In the genomic region with DNA sequence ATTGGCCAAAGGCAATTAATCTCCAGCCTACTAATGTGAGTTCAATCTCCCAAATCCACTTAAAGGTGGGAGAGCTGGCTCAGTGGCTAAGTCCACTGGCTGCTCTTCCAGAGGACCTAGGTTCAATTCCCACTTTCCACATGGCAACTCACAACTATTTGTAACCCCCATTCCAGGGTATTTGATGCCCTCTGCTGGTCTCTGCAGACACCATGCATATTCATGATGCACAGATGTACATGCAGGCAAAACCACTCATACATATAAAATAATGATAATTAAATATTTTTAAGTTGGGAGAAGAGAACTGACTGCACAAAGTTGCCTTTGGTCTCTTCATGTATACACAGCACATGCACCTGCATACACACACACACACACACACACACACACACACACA, we compare ENCODE assay signal across 26 mouse cellular contexts.
DNase-seq lines count a peak whose midpoint lies in the region; ATAC-seq and TF ChIP-seq lines count a peak whose summit lies in the region.
"Had no signal": no experiment of that assay in that cellular context is flagged by ENCODE, and none has a peak within 500 bp of the region (broad histone marks: within the 10 kb centered on the region; RNA-seq: fewer than 3 reads in every experiment).

No protein-coding gene starts in this region.

- no peak overlapping the region for H3K27ac ChIP-seq in MEL (ENCODE audit: control insufficient read depth, low read depth, low read length)
- H3K27ac ChIP-seq in hindbrain, embryonic 14.5 days, result no peak overlapping the region
- H3K27ac ChIP-seq: embryonic facial prominence, embryonic 13.5 days; embryonic facial prominence, embryonic 15.5 days; forebrain, embryonic 10.5 days; forebrain, embryonic 12.5 days had no signal

- no peaks in the 10 kb centered on the region for H3K27me3 ChIP-seq in MEL (ENCODE audit: control insufficient read depth in 1 of 2, insufficient read depth in 2 of 2, low read length in 2 of 2)
- no peaks in the 10 kb centered on the region for H3K27me3 ChIP-seq in hindbrain, embryonic 14.5 days (ENCODE audit: control insufficient read depth, insufficient read depth, low read length)
- H3K27me3 ChIP-seq: embryonic facial prominence, embryonic 13.5 days; embryonic facial prominence, embryonic 15.5 days; forebrain, embryonic 12.5 days had no signal

- H3K9ac ChIP-seq in MEL (ENCODE audit: control insufficient read depth, low read depth, low read length, poor library complexity, severe bottlenecking), result no peak overlapping the region
- no peak overlapping the region for H3K9ac ChIP-seq in hindbrain, embryonic 14.5 days
- H3K9ac ChIP-seq: embryonic facial prominence, embryonic 13.5 days; embryonic facial prominence, embryonic 15.5 days; forebrain, embryonic 12.5 days had no signal

- H3K9me3 ChIP-seq in MEL (replicated peaks; ENCODE audit: insufficient read depth, low read length), result no peaks in the 10 kb centered on the region
- no peaks in the 10 kb centered on the region; the same call in 1 of the 2 replicates for H3K9me3 ChIP-seq in hindbrain, embryonic 14.5 days (ENCODE audit: control insufficient read depth, low read length)
- H3K9me3 ChIP-seq: embryonic facial prominence, embryonic 13.5 days; embryonic facial prominence, embryonic 15.5 days; forebrain, embryonic 12.5 days; G1E had no signal

- TF ChIP-seq EP300 in MEL (IDR thresholded peaks at IDR 0.05; ENCODE audit: low read depth in 1 of 2, low read length in 2 of 2), result no peak

- TF ChIP-seq POLR2A in MEL (IDR thresholded peaks at IDR 0.05; ENCODE audit: control insufficient read depth in 1 of 2, insufficient read depth in 1 of 2, low read depth in 1 of 2, low read length in 2 of 2, poor library complexity in 1 of 2), result no peak

- ATAC-seq in hindbrain, embryonic 14.5 days (ENCODE audit: low FRiP score), result no peak
- ATAC-seq: activated CD4-positive, CD25-positive, alpha-beta regulatory T cell, adult 4 months; CD4-positive, CD25-positive, alpha-beta regulatory T cell, adult 4 months; forebrain, embryonic 14.5 days; forebrain, embryonic 16.5 days had no signal

- intact Hi-C loops in gastrocnemius, postnatal 14 days (cut with DNase I; ENCODE audit: low total_unique reads), result no loop called here

- H3K79me2 ChIP-seq in MEL (ENCODE audit: control insufficient read depth, insufficient read depth, low read length, poor library complexity), result no peaks in the 10 kb centered on the region

- H3K4me3 ChIP-seq in MEL (ENCODE audit: control insufficient read depth in 1 of 2, insufficient read depth in 1 of 2, low read depth in 2 of 2, low read length in 2 of 2), result no peak overlapping the region
- H3K4me3 ChIP-seq in hindbrain, embryonic 14.5 days (replicated peaks; ENCODE audit: low read length), result no peak overlapping the region
- H3K4me3 ChIP-seq: embryonic facial prominence, embryonic 13.5 days; embryonic facial prominence, embryonic 15.5 days; erythroblast, embryonic 14.5 days; forebrain, embryonic 10.5 days; forebrain, embryonic 12.5 days had no signal

- DNase-seq in MEL (ENCODE audit: low read depth, low spot score), result no peak
- peak; percentile 17 for DNase-seq in R1 (ENCODE audit: low read depth, low spot score)
- DNase-seq in gastrocnemius, postnatal 14 days, result no peak
- no peak for DNase-seq in hindbrain, embryonic 14.5 days (ENCODE audit: low spot score)
- DNase-seq in adrenal gland, postnatal 4 days (ENCODE audit: low spot score in 2 of 2), result no peak
- DNase-seq: adrenal gland, adult 8-10 months; adrenal gland, postnatal 14 days; adrenal gland, postnatal 36 days; B cell, adult 2 months; cerebellum, adult 11 months; cerebellum, adult 18-20 months; cerebellum, adult 8-10 months; cerebellum, adult 9-11 months; cerebellum, postnatal 14 days; cerebellum, postnatal 36 days; embryo, embryonic 11 days had no signal

- no peak for TF ChIP-seq CTCF in MEL (IDR thresholded peaks at IDR 0.05 in 2 of 3, conservative IDR thresholded peaks at IDR 0.05 in 1 of 3; ENCODE audit: control insufficient read depth in 1 of 3, insufficient read depth in 1 of 3, low read depth in 2 of 3, low read length in 3 of 3, poor library complexity in 1 of 3, severe bottlenecking in 1 of 3)

- no peaks in the 10 kb centered on the region for H3K4me1 ChIP-seq in MEL (ENCODE audit: control insufficient read depth in 1 of 2, insufficient read depth in 2 of 2, low read length in 2 of 2)
- no peaks in the 10 kb centered on the region for H3K4me1 ChIP-seq in hindbrain, embryonic 14.5 days (replicated peaks; ENCODE audit: control insufficient read depth, insufficient read depth, low read length)
- H3K4me1 ChIP-seq: embryonic facial prominence, embryonic 13.5 days; embryonic facial prominence, embryonic 15.5 days; forebrain, embryonic 10.5 days; forebrain, embryonic 12.5 days had no signal

- H3K4me2 ChIP-seq in hindbrain, embryonic 14.5 days (replicated peaks), result no peak overlapping the region
- H3K4me2 ChIP-seq: embryonic facial prominence, embryonic 13.5 days; embryonic facial prominence, embryonic 15.5 days; forebrain, embryonic 12.5 days had no signal

- TF ChIP-seq RAD21 in MEL (IDR thresholded peaks at IDR 0.05; ENCODE audit: low read depth, low read length), result peak; percentile 3; the same call in 1 of the 2 replicates

- H3K36me3 ChIP-seq in MEL (ENCODE audit: control insufficient read depth in 1 of 2, insufficient read depth in 2 of 2, low read length in 2 of 2), result no peaks in the 10 kb centered on the region
- no peaks in the 10 kb centered on the region for H3K36me3 ChIP-seq in hindbrain, embryonic 14.5 days (replicated peaks; ENCODE audit: control insufficient read depth, insufficient read depth)
- H3K36me3 ChIP-seq: embryonic facial prominence, embryonic 13.5 days; embryonic facial prominence, embryonic 15.5 days; forebrain, embryonic 10.5 days; forebrain, embryonic 12.5 days; G1E had no signal

TF ChIP-seq in MEL, 35 proteins besides CTCF, POLR2A, EP300 and RAD21:
- TF ChIP-seq MAZ (IDR thresholded peaks at IDR 0.05; ENCODE audit: low read depth, low read length), result no peak
- TF ChIP-seq USF1 (IDR thresholded peaks at IDR 0.05; ENCODE audit: low read depth, low read length), result no peak
- TF ChIP-seq MYC (IDR thresholded peaks at IDR 0.05; ENCODE audit: low read depth, low read length), result no peak
- TF ChIP-seq CHD2 (IDR thresholded peaks at IDR 0.05; ENCODE audit: low read length), result no peak
- no peak for TF ChIP-seq USF2 (IDR thresholded peaks at IDR 0.05; ENCODE audit: borderline replicate concordance in 1 of 2, insufficient read depth in 1 of 2, low read depth in 1 of 2, low read length in 2 of 2)
